ENCODE assay signal across 19 mouse cellular contexts in the genomic region with DNA sequence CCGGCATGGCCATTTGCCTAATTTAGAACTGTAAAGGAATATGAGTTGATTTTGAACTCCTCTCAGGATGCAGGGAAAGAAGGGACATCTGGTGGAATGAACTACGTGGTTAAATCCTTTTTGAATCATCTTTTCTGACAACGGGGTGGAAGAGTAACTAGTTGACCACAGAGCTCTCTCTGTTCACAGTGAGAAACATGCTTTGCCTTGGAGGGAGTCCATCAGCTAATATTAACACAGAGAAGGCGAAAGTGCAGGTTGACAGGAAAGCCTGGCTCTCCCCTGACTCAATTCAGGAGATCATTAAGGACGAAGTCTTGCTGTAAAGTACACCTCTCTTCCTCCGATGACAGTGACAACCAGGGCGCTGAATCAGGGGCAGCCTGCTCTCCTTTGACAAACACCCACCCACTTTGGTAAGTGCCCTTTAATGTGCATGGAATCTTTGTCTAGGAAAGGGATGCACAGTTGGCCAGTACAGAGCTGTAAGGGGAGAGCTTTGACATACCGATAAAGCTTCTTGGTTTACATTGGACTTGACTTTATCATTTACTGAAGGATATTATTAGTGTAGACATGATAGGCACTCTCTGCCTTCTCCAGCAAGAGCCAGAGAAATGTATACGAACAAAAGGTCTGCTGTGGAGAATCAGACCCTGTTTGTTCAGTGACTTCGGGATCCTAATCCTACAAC.
A peak's percentile ranks its signal among the peaks of the same experiment; 100 is the strongest.
DNase-seq lines count a peak whose midpoint lies in the region; ATAC-seq and TF ChIP-seq lines count a peak whose summit lies in the region.
"Had no signal": no experiment of that assay in that cellular context is flagged by ENCODE, and none has a peak within 500 bp of the region (broad histone marks: within the 10 kb centered on the region; RNA-seq: fewer than 3 reads in every experiment).

No protein-coding gene starts in this region.

- H3K36me3 ChIP-seq in heart, embryonic 13.5 days, result no peaks in the 10 kb centered on the region
- H3K36me3 ChIP-seq in kidney, embryonic 14.5 days (ENCODE audit: control insufficient read depth, insufficient read depth, low read length), result no peaks in the 10 kb centered on the region
- H3K36me3 ChIP-seq in testis, adult 2 months (ENCODE audit: control insufficient read depth, insufficient read depth, low read length), result no peaks in the 10 kb centered on the region
- H3K36me3 ChIP-seq: forebrain, embryonic 15.5 days; hindbrain, embryonic 13.5 days; limb, embryonic 15.5 days; lung, embryonic 15.5 days; neural tube, embryonic 13.5 days had no signal

- no peak overlapping the region for H3K9ac ChIP-seq in heart, embryonic 13.5 days
- no peak overlapping the region for H3K9ac ChIP-seq in kidney, embryonic 14.5 days (ENCODE audit: low read depth, low read length)
- H3K9ac ChIP-seq: forebrain, embryonic 15.5 days; hindbrain, embryonic 13.5 days; limb, embryonic 15.5 days; liver, embryonic 14.5 days; lung, embryonic 15.5 days; neural tube, embryonic 13.5 days had no signal

- no peak for TF ChIP-seq POLR2A in testis, adult 2 months (IDR thresholded peaks at IDR 0.05; ENCODE audit: control insufficient read depth, low read depth, low read length)

- 0 out of 2 replicates have a peak overlapping the region, but pooled peaks have one; percentile 36 for H3K27ac ChIP-seq in heart, embryonic 13.5 days (replicated peaks)
- no peak overlapping the region for H3K27ac ChIP-seq in kidney, embryonic 14.5 days (ENCODE audit: low read depth, low read length)
- peak overlapping the region; percentile 12 for H3K27ac ChIP-seq in testis, adult 2 months (ENCODE audit: control insufficient read depth, insufficient read depth, low read depth, low read length)
- H3K27ac ChIP-seq: forebrain, embryonic 15.5 days; hindbrain, embryonic 13.5 days; limb, embryonic 15.5 days; liver, embryonic 14.5 days; lung, embryonic 15.5 days; neural tube, embryonic 13.5 days had no signal

- intact Hi-C loops in heart, postnatal 36 days (cut with DNase I), result no loop called here

- ATAC-seq in heart, embryonic 13.5 days (ENCODE audit: extremely low read depth, insufficient number of reproducible peaks, low FRiP score, low TSS enrichment), result no peak
- no peak for ATAC-seq in kidney, embryonic 14.5 days (ENCODE audit: low FRiP score, low TSS enrichment)
- ATAC-seq: forebrain, embryonic 15.5 days; midbrain, embryonic 16.5 days had no signal

- no peaks in the 10 kb centered on the region for H3K9me3 ChIP-seq in heart, embryonic 13.5 days
- no peaks in the 10 kb centered on the region for H3K9me3 ChIP-seq in kidney, embryonic 14.5 days (ENCODE audit: control insufficient read depth, low read length)
- H3K9me3 ChIP-seq: forebrain, embryonic 15.5 days; hindbrain, embryonic 13.5 days; limb, embryonic 15.5 days; lung, embryonic 15.5 days; neural tube, embryonic 13.5 days had no signal

- H3K27me3 ChIP-seq in heart, embryonic 13.5 days (replicated peaks), result peaks cover 18% of the 10 kb centered on the region
- no peaks in the 10 kb centered on the region for H3K27me3 ChIP-seq in kidney, embryonic 14.5 days (ENCODE audit: control insufficient read depth, insufficient read depth, low read length)
- no peaks in the 10 kb centered on the region for H3K27me3 ChIP-seq in testis, adult 2 months (ENCODE audit: control insufficient read depth, insufficient read depth, low read length)
- H3K27me3 ChIP-seq: forebrain, embryonic 15.5 days; hindbrain, embryonic 13.5 days; limb, embryonic 15.5 days; lung, embryonic 15.5 days; neural tube, embryonic 13.5 days had no signal

- H3K4me2 ChIP-seq in heart, embryonic 13.5 days, result peak overlapping the region; percentile 20
- H3K4me2 ChIP-seq in kidney, embryonic 14.5 days (replicated peaks; ENCODE audit: low read depth, low read length), result no peak overlapping the region
- H3K4me2 ChIP-seq: forebrain, embryonic 15.5 days; hindbrain, embryonic 13.5 days; limb, embryonic 15.5 days; lung, embryonic 15.5 days; neural tube, embryonic 13.5 days had no signal

- H3K4me3 ChIP-seq in heart, embryonic 13.5 days, result no peak overlapping the region
- no peak overlapping the region for H3K4me3 ChIP-seq in kidney, embryonic 14.5 days (ENCODE audit: low read length)
- H3K4me3 ChIP-seq in testis, adult 2 months (ENCODE audit: control insufficient read depth, low read depth, low read length), result no peak overlapping the region
- H3K4me3 ChIP-seq: forebrain, embryonic 15.5 days; hindbrain, embryonic 13.5 days; limb, embryonic 15.5 days; lung, embryonic 15.5 days; myocyte; neural tube, embryonic 13.5 days had no signal

- DNase-seq in cerebellum, postnatal 10 days, result peak; percentile 24 to 38
- no peak for DNase-seq in cerebellum, adult 11 months
- no peak for DNase-seq in heart, postnatal 36 days
- DNase-seq in kidney, adult 9 months, result peak; percentile 71
- DNase-seq in testis, postnatal 10 days (ENCODE audit: low spot score), result no peak
- DNase-seq: adrenal gland, postnatal 14 days; left cerebral cortex, postnatal 4 days; lung, postnatal 36 days had no signal

- TF ChIP-seq CTCF in testis, adult 2 months (IDR thresholded peaks at IDR 0.05; ENCODE audit: control insufficient read depth, insufficient read depth, insufficient replicate concordance, low read depth, low read length), result no peak

- peaks cover 15% of the 10 kb centered on the region for H3K4me1 ChIP-seq in heart, embryonic 13.5 days
- H3K4me1 ChIP-seq in kidney, embryonic 14.5 days (ENCODE audit: control insufficient read depth, insufficient read depth, low read length), result no peaks in the 10 kb centered on the region; the same call in 1 of the 2 replicates
- no peaks in the 10 kb centered on the region for H3K4me1 ChIP-seq in testis, adult 2 months (ENCODE audit: control insufficient read depth, insufficient read depth, low read length)
- H3K4me1 ChIP-seq: forebrain, embryonic 15.5 days; hindbrain, embryonic 13.5 days; limb, embryonic 15.5 days; neural tube, embryonic 13.5 days had no signal

- 35% methylated on average over 10 of the region's 10 CpGs for WGBS in heart, embryonic 13.5 days
- 75% methylated on average over 10 of the region's 10 CpGs for whole genome bisulfite sequencing in kidney, embryonic 14.5 days

Comparison
In these comparisons a context has a peak if more than half of its experiments do, and no peak if none do; other contexts are left out.
1. DNase-seq: peak in cerebellum, postnatal 10 days (2 of 2) and kidney, adult 9 months (single experiment); none in cerebellum, adult 11 months (single experiment), heart, postnatal 36 days (0 of 2) and testis, postnatal 10 days (single experiment).